Mouse (Mus musculus): ENCODE data around the gene Mki67. TPM values are rescaled to one million over a fixed set of nuclear protein-coding genes. Genes with fewer than 3 reads are reported as not detected.

Mki67 gene
- polyA plus RNA-seq, 1 experiment from 2014 or later = 2.8 TPM

DNA sequence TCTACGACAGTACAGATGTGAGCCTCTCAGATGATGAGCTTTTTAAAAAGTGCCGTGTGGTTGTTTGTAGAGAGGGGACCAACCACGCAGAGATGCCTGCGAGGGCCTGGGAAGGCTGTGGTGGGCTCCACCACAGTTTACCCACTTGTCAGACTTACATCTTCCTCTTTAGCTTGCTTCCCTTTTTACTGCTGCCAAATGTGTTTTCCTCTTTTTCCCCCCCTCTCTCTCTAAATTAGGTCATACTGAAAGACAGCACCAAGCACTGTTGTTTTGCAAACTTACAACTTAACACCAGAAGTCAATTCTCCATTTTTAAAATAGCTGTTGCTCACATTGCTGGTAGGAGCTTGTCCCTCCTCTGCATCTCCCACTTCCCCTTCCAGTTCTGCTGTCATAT is 61.0 kb downstream of the Mki67 start:
- DNase-seq (ENCODE audit: low spot score) (peak; percentile 52), ATAC-seq (peak; percentile 25)
- Histone ChIP-seq H3K4me3 (ENCODE audit: low read depth, low read length) (no peak overlapping the region), H3K4me2 (replicated peaks; ENCODE audit: low read depth, low read length) (no peak overlapping the region), H3K9ac (replicated peaks; ENCODE audit: low read depth) (no peak overlapping the region), H3K36me3 (ENCODE audit: insufficient read depth, low read length) (no peaks in the 10 kb centered on the region), H3K27me3 (replicated peaks; ENCODE audit: insufficient read depth, low read length) (no peaks in the 10 kb centered on the region), H3K9me3 (ENCODE audit: low read length) (no peaks in the 10 kb centered on the region), H3K4me1 (ENCODE audit: insufficient read depth, low read depth, low read length) (peaks cover 5% of the 10 kb centered on the region; the same call in 1 of the 2 replicates), H3K27ac (ENCODE audit: low read length) (no peak overlapping the region)
- 65% methylated on average over 4 of the region's 4 CpGs for WGBS
- TF ChIP-seq CTCF (IDR thresholded peaks at IDR 0.05) (no peak), EP300 (IDR thresholded peaks at IDR 0.05) (no peak)

DNA sequence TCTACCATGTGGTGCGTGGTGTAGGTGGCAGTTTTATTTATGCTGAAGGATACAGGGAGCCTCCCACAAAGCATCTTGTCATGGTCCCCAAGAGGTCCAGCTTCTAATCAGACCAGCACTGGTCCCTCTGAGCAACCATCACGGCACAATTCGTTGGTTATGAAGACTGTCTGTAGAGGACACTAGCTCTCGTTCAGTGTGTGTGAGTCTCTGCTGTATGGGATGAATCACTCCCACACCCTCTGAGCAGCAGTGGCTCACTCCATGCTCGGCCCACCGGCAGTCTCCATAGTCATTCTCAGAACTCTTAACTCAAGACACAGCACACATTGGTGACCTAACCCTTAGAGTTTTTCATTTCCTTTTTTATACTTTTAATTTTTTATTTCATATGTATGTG is 61.9 kb downstream of the Mki67 start:
- 86% methylated on average over 6 of the region's 6 CpGs for WGBS

DNA sequence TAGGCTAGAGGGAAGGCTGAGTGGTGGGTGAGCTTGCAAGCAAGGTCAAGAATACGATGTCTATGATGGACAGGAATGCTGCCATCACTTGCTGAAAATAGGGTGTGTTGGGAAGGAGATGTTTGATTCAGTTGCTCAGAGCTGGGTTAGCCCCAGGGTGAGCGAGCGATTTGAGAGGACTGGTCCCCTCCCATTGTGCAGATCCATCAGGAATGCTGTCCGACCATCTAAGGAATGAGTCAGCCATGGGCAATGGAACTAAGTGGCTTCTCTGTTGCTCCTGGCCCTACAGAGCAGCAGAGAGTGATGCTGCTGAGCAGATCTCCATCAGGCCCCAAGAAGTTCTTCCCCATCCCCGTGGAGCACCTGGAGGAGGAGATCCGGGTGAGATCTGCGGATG is 62.6 kb downstream of the Mki67 start:
- TF ChIP-seq EP300 (IDR thresholded peaks at IDR 0.05) (no peak), CTCF (IDR thresholded peaks at IDR 0.05) (no peak)
- Histone ChIP-seq H3K4me2 (replicated peaks; ENCODE audit: low read depth, low read length) (no peak overlapping the region), H3K9ac (replicated peaks; ENCODE audit: low read depth) (no peak overlapping the region), H3K36me3 (ENCODE audit: insufficient read depth, low read length) (no peaks in the 10 kb centered on the region), H3K27ac (ENCODE audit: low read length) (no peak overlapping the region), H3K27me3 (replicated peaks; ENCODE audit: insufficient read depth, low read length) (no peaks in the 10 kb centered on the region), H3K9me3 (ENCODE audit: low read length) (no peaks in the 10 kb centered on the region), H3K4me3 (ENCODE audit: low read depth, low read length) (no peak overlapping the region), H3K4me1 (ENCODE audit: insufficient read depth, low read depth, low read length) (peaks cover 5% of the 10 kb centered on the region; the same call in 1 of the 2 replicates)
- 77% methylated on average over 7 of the region's 7 CpGs for WGBS
- no peak for ATAC-seq
- DNase-seq (ENCODE audit: low spot score) = no peak

More for the DNA sequence above, 61.9 kb downstream of the Mki67 start:
- no peaks in the 10 kb centered on the region for H3K36me3 ChIP-seq (ENCODE audit: insufficient read depth, low read length)
- H3K4me3 ChIP-seq (ENCODE audit: low read depth, low read length) = no peak overlapping the region
- ATAC-seq = no peak
- no peak overlapping the region for H3K4me2 ChIP-seq (replicated peaks; ENCODE audit: low read depth, low read length)
- no peak overlapping the region for H3K9ac ChIP-seq (replicated peaks; ENCODE audit: low read depth)
- no peaks in the 10 kb centered on the region for H3K9me3 ChIP-seq (ENCODE audit: low read length)
- no peak for DNase-seq (ENCODE audit: low spot score)
- no peaks in the 10 kb centered on the region for H3K27me3 ChIP-seq (replicated peaks; ENCODE audit: insufficient read depth, low read length)
- peaks cover 5% of the 10 kb centered on the region; the same call in 1 of the 2 replicates for H3K4me1 ChIP-seq (ENCODE audit: insufficient read depth, low read depth, low read length)
- H3K27ac ChIP-seq (ENCODE audit: low read length) = no peak overlapping the region
- no peak for TF ChIP-seq CTCF (IDR thresholded peaks at IDR 0.05)
- no peak for TF ChIP-seq EP300 (IDR thresholded peaks at IDR 0.05)

DNA sequence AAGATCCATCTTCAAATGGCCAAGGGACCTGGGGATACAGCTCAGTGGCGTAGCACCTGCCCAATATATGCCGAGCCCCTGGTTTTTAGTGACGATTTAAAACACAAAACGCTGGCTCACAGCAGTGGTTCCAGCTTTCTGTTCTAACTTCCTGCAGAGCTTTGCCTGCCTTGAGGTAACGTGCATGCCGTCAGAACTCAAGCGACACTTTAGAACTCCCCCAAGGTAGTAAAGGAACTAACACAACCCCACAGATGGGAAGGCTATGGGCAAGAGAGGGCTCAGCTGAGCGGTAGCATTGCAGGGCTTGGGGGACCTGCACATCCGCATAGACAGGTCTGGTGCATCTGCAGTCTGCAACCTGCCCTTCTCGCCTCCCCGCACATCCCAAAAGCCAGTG is 63.4 kb downstream of the Mki67 start:
- Histone ChIP-seq H3K27ac (ENCODE audit: low read length) (no peak overlapping the region), H3K9ac (replicated peaks; ENCODE audit: low read depth) (no peak overlapping the region), H3K36me3 (ENCODE audit: insufficient read depth, low read length) (no peaks in the 10 kb centered on the region), H3K9me3 (ENCODE audit: low read length) (no peaks in the 10 kb centered on the region), H3K4me2 (replicated peaks; ENCODE audit: low read depth, low read length) (peak overlapping the region; percentile 50), H3K27me3 (replicated peaks; ENCODE audit: insufficient read depth, low read length) (no peaks in the 10 kb centered on the region), H3K4me3 (ENCODE audit: low read depth, low read length) (peak overlapping the region; percentile 22; the same call in 1 of the 2 replicates), H3K4me1 (ENCODE audit: insufficient read depth, low read depth, low read length) (peaks cover 5% of the 10 kb centered on the region; the same call in 1 of the 2 replicates)
- ATAC-seq (no peak), DNase-seq (ENCODE audit: low spot score) (no peak)
- TF ChIP-seq CTCF (IDR thresholded peaks at IDR 0.05) (no peak), EP300 (IDR thresholded peaks at IDR 0.05) (no peak)
- WGBS = 77% methylated on average over 11 of the region's 11 CpGs

DNA sequence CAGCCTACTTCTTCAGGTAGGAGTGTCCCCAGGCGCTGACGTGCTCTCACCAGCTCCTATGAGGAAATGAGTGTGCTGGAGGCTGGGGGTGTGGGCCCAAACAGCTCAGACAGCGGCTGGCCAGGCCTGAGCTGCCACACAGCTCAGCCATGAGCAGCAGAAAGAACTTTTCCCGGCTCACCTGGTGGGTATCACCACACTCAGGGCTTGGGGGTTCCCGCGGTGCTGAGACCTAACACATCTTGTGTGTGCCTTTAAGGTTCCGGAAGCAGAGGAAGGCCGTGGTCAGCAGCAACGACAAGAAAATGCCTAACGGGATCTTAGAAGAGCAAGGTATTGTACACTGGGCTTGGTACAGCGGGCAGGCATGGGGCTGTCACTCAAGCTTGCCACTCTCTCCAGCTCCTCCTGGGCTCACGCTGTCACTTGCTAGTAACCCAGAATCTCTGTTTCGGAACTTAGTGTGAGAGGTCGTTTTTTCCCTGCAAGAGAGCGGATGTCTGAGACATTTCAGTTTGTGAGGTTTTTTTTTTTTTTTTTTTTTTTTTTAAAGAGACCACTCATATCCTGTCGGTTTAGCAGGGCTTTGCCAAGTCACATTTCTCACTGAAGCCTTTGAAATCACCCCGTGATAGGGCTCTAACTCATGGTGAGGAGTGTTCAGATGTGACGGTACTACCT is 64.2 kb downstream of the Mki67 start:
- Histone ChIP-seq H3K27ac (ENCODE audit: low read length) (0 out of 2 replicates have a peak overlapping the region, but pooled peaks have one; percentile 35), H3K36me3 (ENCODE audit: insufficient read depth, low read length) (no peaks in the 10 kb centered on the region), H3K9me3 (ENCODE audit: low read length) (no peaks in the 10 kb centered on the region), H3K4me1 (ENCODE audit: insufficient read depth, low read depth, low read length) (peaks cover 5% of the 10 kb centered on the region; the same call in 1 of the 2 replicates), H3K4me3 (ENCODE audit: low read depth, low read length) (peak overlapping the region; percentile 22), H3K4me2 (replicated peaks; ENCODE audit: low read depth, low read length) (peak overlapping the region; percentile 50), H3K9ac (replicated peaks; ENCODE audit: low read depth) (no peak overlapping the region), H3K27me3 (replicated peaks; ENCODE audit: insufficient read depth, low read length) (no peaks in the 10 kb centered on the region)
- no peak for TF ChIP-seq CTCF (IDR thresholded peaks at IDR 0.05)
- ATAC-seq (peak; percentile 74), DNase-seq (ENCODE audit: low spot score) (peak; percentile 73)
- 24% methylated on average over 18 of the region's 18 CpGs for WGBS

DNA sequence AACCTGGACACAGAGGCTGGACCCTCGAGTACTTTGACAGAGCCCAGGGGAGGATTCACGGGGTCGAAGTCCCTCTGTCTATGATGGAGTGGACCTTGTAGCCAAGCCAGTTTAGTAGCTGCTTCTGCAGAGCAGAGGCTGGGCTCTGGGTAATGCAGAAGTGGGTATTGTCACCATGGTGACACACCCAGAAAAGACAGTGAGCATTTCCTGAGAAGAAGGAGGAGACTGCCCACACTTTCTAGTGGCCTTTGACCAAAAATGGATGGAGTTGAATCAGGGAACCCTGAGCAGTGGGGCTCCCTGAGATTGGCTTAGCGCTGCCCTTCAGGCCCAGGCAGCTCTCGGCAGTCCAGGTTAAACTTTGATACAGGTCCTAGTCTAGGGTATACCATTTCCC is 66.1 kb downstream of the Mki67 start:
- peaks cover 5% of the 10 kb centered on the region; the same call in 1 of the 2 replicates for H3K4me1 ChIP-seq (ENCODE audit: insufficient read depth, low read depth, low read length)
- no peak overlapping the region for H3K9ac ChIP-seq (replicated peaks; ENCODE audit: low read depth)
- H3K4me3 ChIP-seq (ENCODE audit: low read depth, low read length) = no peak overlapping the region
- ATAC-seq (no peak), DNase-seq (ENCODE audit: low spot score) (no peak)
- no peaks in the 10 kb centered on the region for H3K9me3 ChIP-seq (ENCODE audit: low read length)
- H3K27ac ChIP-seq (ENCODE audit: low read length) = no peak overlapping the region
- H3K36me3 ChIP-seq (ENCODE audit: insufficient read depth, low read length) = no peaks in the 10 kb centered on the region
- no peak overlapping the region for H3K4me2 ChIP-seq (replicated peaks; ENCODE audit: low read depth, low read length)
- no peaks in the 10 kb centered on the region for H3K27me3 ChIP-seq (replicated peaks; ENCODE audit: insufficient read depth, low read length)
- WGBS = 70% methylated on average over 5 of the region's 5 CpGs
- TF ChIP-seq EP300 (IDR thresholded peaks at IDR 0.05) (no peak), CTCF (IDR thresholded peaks at IDR 0.05) (no peak)

Measured in lung, postnatal 0 days (tissue).